Mouse (Mus musculus) small intestine, adult 2 months (tissue): ENCODE measurements around the gene Plekhm1.

ENCODE experiments used
- CTCF ChIP-seq: fragments of 200-500 bp; IDR thresholded peaks from 2 replicates; pipeline ENCODE4 v1.5.1; 2012; ENCODE audit warnings: low read depth, mild to moderate bottlenecking, control low read depth, inconsistent platforms, low read length, moderate library complexity, mixed read lengths; ENCODE audit not compliant: insufficient replicate concordance, insufficient read length; ENCODE audit errors: extremely low read depth
- POLR2A ChIP-seq: fragments of 200-500 bp; IDR thresholded peaks from 2 replicates; pipeline ENCODE4 v1.6.1; 2012; ENCODE audit warnings: low read depth, mild to moderate bottlenecking, control low read depth, inconsistent platforms, low read length, moderate library complexity

DNA sequence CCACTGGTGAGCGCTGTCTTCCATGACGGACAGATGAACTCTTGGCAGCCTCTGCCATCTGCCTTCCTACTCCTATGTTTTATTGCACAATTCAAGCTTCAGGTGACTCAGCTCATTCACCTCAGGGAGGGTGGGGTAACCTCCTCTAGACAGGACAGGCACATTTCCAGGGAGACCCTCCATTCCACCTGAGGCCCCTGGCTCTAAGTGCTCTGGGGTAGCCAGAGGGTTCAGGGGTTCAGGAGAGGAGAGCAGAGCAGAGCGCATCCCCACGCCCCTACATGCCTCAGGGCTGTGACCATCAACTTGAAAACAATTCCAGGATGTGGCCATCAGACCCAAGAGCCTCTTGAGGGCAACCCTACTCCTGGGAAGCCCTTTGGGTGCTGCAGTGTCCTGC lies 47.0 kb downstream of the Plekhm1 start:
- TF ChIP-seq CTCF = no peak
- no peak for TF ChIP-seq POLR2A
